Mouse (Mus musculus) bone marrow macrophage, adult 2 months (primary cell): ENCODE data around the gene Tmem273.

Experiments
- CTCF ChIP-seq: IDR thresholded peaks from 2 replicates; pipeline ENCODE4 v1.5.1; 2012; ENCODE audit warnings: low read depth, mild to moderate bottlenecking, low read length, moderate library complexity
- POLR2A ChIP-seq: IDR thresholded peaks from 2 replicates; pipeline ENCODE4 v1.6.1; 2012; ENCODE audit warnings: mild to moderate bottlenecking, low read depth, low read length, borderline replicate concordance

- TF ChIP-seq CTCF (no peak), POLR2A (no peak)
Measured at GRCm38 (mm10) chr14:32800048-32800447, 14.3 kb downstream of the Tmem273 start.
